Mouse (Mus musculus) frontal cortex, postnatal 25 days (tissue): ENCODE results near the gene Lamb2.

Experiments used
- DNase-seq, 2 experiments: peaks; one replicate each; pipeline ENCODE4 v3.0.0; 2022; ENCODE audit warnings: low spot score in 2 of 2

Gene Lamb2

GRCm38 (mm10) chr9:108461181-108461631 is 18.3 kb upstream of the Lamb2 start, which contains the start of gene Klhdc8b:
TSS of gene Klhdc8b (minus strand) at chr9:108461581.
- no peak for DNase-seq

GRCm38 (mm10) chr9:108461675-108462074 is 17.9 kb upstream of the Lamb2 start:
- DNase-seq = no peak

DNA sequence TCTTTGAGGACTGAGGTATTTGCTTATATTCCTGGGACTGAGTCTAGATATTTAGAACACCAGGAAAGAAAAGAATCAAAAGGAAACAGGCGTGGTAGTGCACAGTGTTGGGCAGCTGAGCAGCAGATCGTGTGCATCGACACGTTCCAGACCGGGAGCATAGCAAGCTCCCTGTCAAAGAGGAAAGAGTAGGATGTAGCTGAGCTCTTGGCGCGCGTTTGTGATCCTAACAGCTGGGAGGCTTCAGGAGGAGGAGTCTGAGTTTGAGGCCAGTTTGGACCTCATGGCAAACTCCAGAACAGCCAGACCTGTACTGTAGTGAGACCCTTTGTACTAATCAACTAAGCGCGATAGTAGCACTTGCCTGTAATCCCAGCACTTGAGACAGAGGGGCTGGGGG is 17.3 kb upstream of the Lamb2 start:
- DNase-seq = no peak

GRCm38 (mm10) chr9:108463713-108464112 is 15.8 kb upstream of the Lamb2 start:
- DNase-seq = no peak

GRCm38 (mm10) chr9:108466219-108466618 is 13.3 kb upstream of the Lamb2 start:
- DNase-seq = no peak

GRCm38 (mm10) chr9:108469430-108469829 is 10.1 kb upstream of the Lamb2 start:
- no peak for DNase-seq

GRCm38 (mm10) chr9:108469845-108470244 is 9.7 kb upstream of the Lamb2 start:
- DNase-seq = no peak

GRCm38 (mm10) chr9:108474528-108474927 is 5.0 kb upstream of the Lamb2 start:
- no peak for DNase-seq

GRCm38 (mm10) chr9:108478638-108479156 is 839 bp upstream of the Lamb2 start:
- no peak for DNase-seq

DNA sequence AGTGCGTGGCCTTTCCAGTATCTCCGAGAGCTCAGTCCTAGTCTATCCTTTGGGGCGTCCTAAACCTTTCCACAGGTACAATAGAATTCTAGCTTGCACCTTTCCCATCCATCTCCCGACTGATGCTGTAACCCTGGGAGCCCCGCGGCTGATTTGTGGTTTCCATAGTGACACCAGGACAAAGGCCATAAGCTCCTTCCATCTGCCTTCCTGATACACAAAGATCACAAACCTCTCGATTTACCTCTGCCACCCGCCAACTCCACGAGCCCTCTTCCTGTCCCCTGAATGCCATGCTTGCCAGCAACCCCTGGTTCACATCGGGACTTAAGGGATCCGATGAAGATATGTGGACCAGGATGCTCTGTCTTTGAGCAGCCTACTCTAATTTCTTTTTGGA is 295 bp upstream of the Lamb2 start:
- no peak for DNase-seq

DNA sequence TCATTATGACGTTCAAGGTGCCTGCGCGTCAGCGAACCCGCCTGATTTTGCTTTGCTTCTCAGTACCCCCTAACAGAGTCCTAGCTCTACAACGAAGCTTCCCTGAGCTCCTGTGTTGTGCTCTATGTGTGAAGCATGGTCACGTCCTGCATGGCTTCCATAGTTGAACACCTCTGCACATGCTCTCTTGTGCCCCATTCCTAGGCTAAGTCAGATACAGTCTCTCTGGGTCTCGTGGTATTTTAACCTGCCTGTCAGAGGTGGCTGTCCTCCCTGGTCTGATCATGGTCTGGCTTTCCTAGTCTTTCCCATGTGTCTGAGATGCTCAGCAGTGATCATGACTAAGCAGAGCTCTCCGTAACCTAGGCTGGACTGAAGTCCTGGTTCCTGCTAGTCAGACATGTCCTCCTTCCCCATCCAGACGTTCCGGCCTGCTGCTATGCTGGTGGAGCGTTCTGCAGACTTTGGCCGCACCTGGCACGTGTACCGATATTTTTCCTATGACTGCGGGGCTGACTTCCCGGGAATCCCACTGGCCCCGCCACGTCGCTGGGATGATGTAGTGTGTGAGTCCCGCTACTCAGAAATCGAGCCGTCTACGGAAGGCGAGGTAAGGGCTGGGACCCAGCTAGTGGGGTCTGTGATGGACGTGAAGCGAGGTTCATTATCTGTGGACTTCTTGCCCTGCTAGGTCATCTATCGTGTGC is 1.4 kb downstream of the Lamb2 start:
- no peak for DNase-seq

DNA sequence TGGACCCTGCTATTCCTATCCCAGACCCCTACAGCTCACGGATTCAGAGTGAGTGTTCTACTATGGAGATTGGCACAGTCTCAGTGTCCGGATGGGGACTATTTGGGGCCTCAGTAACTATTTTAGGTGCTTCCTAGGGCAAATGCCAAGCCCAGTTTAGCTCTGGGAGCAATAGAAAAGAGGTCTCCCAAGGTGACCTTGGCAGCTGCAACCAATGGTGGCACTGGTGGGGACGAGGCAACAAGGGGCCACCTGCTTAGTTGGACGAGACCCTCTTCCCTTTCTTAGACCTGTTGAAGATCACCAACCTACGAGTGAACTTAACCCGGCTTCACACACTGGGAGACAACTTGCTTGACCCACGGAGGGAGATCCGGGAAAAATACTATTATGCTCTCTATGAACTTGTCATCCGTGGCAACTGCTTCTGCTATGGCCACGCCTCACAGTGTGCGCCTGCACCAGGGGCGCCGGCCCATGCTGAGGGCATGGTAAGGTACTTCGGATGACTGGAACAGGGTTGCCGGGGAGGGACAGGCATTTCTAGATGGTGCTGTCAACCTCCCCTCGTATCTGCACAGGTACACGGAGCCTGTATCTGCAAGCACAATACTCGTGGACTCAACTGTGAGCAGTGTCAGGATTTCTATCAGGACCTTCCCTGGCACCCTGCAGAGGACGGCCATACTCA is 2.1 kb downstream of the Lamb2 start:
- no peak for DNase-seq

DNA sequence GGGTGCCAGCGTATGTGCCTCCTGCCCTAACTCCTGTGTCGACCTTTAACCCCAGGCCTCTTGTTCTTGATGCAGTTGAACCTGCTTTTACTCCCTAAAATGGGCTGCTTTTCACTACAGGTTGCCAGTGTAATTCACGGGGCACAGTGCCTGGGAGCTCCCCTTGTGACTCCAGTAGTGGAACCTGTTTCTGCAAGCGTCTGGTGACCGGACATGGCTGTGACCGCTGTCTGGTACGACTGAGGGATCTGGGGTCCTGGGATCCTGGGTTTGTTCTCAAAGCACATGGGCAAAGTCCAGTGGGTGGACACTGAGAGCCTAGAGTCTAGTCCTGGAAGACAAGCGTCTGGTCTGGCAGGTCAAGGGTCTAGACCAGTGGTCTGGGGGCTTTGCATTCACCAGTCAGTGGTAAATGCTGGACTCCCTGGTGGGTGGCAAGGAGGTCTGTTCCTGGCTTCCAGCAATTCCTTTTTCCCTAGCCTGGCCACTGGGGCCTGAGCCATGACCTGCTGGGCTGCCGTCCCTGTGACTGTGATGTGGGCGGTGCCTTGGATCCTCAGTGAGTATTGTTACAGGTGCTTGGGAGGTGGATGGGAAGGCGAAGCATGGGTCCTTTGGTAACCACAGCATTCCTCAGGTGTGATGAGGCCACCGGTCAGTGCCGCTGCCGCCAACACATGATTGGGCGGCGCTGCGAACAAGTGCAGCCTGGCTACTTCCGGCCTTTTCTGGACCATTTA is 3.7 kb downstream of the Lamb2 start:
- no peak for DNase-seq

- no peak for DNase-seq
These were observed 4.5 kb downstream of the Lamb2 start for GRCm38 (mm10) chr9:108484021-108484420.

- no peak for DNase-seq
These were observed 5.9 kb downstream of the Lamb2 start for GRCm38 (mm10) chr9:108485301-108485875.

- no peak for DNase-seq
These were observed 7.5 kb downstream of the Lamb2 start for GRCm38 (mm10) chr9:108486973-108487530.

DNA sequence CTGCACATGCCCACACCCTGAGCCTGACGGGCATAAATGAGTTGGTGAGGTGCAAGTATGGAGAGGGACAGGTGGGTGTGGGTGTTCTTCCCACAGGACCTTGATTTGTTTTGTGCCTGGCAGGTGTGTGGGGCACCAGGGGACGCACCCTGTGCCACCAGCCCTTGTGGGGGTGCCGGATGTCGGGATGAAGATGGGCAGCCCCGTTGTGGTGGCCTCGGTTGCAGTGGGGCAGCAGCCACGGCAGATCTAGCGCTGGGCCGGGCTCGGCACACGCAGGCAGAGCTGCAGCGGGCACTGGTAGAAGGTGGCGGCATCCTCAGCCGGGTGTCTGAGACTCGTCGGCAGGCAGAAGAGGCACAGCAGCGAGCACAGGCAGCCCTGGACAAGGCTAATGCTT is 8.9 kb downstream of the Lamb2 start:
- DNase-seq = no peak

GRCm38 (mm10) chr9:108489215-108489614 is 9.7 kb downstream of the Lamb2 start:
- DNase-seq = no peak

DNA sequence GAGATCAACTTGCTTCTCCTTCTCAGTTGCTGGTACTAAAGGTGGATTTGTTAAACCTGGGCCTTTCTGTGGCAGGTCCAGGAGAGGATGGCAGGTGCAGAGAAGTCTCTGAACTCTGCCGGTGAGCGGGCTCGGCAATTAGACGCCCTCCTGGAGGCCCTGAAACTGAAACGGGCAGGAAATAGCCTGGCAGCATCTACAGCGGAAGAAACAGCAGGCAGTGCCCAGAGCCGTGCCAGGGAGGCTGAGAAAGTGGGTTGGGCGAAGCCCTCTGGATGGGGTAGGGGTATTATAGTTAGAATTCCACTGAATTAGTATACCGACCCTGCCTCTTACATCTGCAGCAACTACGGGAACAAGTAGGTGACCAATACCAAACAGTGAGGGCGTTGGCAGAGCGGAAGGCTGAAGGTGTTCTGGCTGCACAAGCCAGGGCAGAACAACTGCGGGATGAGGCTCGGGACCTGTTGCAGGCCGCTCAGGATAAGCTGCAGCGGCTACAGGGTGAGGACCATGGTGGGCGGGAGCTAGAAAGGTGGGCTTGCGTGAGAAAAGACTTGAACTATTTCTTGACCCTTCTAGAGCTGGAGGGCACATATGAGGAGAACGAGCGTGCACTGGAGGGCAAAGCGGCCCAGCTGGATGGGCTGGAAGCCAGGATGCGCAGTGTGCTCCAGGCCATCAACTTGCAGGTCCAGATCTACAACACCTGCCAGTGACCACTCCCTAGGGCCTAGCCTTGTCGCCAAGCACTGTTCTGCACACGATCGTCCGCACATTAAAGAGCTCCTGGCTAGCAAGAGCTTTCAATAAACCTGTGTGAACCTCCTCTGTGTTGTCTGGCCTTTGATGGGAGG is 10.4 kb downstream of the Lamb2 start:
- DNase-seq = no peak

GRCm38 (mm10) chr9:108490559-108491285 is 11.2 kb downstream of the Lamb2 start, which contains the start of gene Usp19:
TSS of gene Usp19 (plus strand) at chr9:108490602.
- DNase-seq = peak; percentile 80 to 89
